Mouse (Mus musculus) spleen, adult 2 months (tissue): Measurements from ENCODE around the gene Wfdc18.

Source experiments
- CTCF ChIP-seq: fragments of 200-500 bp; IDR thresholded peaks from 2 replicates; pipeline ENCODE4 v1.5.1; 2011; ENCODE audit warnings: mild to moderate bottlenecking, inconsistent platforms; ENCODE audit not compliant: insufficient read depth, insufficient read length, insufficient replicate concordance; ENCODE audit errors: extremely low read depth
- POLR2A ChIP-seq: fragments of 200-500 bp; IDR thresholded peaks from 2 replicates; pipeline ENCODE4 v1.6.1; 2011; ENCODE audit warnings: low read depth, low read length, inconsistent platforms

DNA sequence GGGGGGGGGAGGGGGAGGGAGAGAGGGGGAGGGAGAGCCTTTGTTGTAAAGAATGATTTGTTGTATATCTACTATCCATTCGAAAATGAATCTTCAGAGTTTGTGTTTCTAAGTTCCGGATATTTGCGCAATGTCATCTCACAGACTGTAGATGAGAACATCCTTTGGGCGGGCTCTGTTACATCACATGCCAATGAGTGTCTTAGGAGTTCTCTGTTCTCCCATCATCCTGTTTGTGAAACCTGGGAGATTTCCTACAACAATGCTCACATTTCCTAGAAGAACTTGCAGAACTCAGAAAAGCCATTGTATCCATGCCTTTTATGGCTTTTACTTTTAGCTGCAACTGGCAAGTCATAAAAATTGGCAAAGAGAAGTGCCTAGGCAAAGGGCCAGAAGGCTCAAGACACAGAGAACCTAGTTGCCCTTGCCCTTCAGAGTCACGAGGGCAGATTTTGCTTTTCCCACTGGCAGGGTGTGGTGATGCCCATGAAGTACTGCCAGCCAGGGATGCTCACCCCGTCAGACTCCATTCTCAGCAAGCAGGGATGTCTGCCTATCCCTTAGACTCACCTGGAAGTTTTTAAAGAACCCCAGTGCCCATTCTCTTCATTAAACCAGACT, 8.3 kb downstream of the Wfdc18 start:
- no peak for TF ChIP-seq CTCF
- no peak for TF ChIP-seq POLR2A
